Mouse (Mus musculus) forebrain, embryonic 16.5 days (tissue): Measurements from ENCODE around the gene S100a6. TPM values are rescaled to one million over a fixed set of nuclear protein-coding genes. Genes with fewer than 3 reads are reported as not detected.
A peak's percentile ranks its signal among the peaks of the same experiment; 100 is the strongest.

Source experiments
- ATAC-seq: fragments of 200-750 bp; cut with Nextera tagmentation; 2 replicates; pipeline ENCODE4 v1.8.0; 2017; ENCODE audit warnings: mild to moderate bottlenecking, moderate library complexity
- H3K27ac ChIP-seq: fragments of 300-500 bp; sonication (generic); 2 replicates; pipeline ENCODE4 v1.5.1; 2014; ENCODE audit warnings: low read length, control low read depth
- H3K27me3 ChIP-seq: fragments of 300-500 bp; sonication (generic); replicated peaks from 2 replicates; pipeline ENCODE4 v1.6.1; 2014; ENCODE audit warnings: low read length; ENCODE audit not compliant: control insufficient read depth, insufficient read depth
- H3K36me3 ChIP-seq: fragments of 300-500 bp; sonication (generic); 2 replicates; pipeline ENCODE4 v1.6.1; 2014; ENCODE audit not compliant: control insufficient read depth, insufficient read depth
- H3K4me1 ChIP-seq: fragments of 300-500 bp; sonication (generic); replicated peaks from 2 replicates; pipeline ENCODE4 v1.6.1; 2014; ENCODE audit warnings: low read length; ENCODE audit not compliant: control insufficient read depth, insufficient read depth
- H3K4me2 ChIP-seq: fragments of 300-500 bp; sonication (generic); 2 replicates; pipeline ENCODE4 v1.6.1; 2014; ENCODE audit warnings: mild to moderate bottlenecking, low read length, control low read depth
- H3K4me3 ChIP-seq: fragments of 300-500 bp; sonication (generic); replicated peaks from 2 replicates; pipeline ENCODE4 v1.5.1; 2014; ENCODE audit warnings: mild to moderate bottlenecking, low read length, control low read depth
- H3K9ac ChIP-seq: fragments of 300-500 bp; sonication (generic); replicated peaks from 2 replicates; pipeline ENCODE4 v1.6.1; 2014; ENCODE audit warnings: low read depth, low read length, control low read depth
- H3K9me3 ChIP-seq: fragments of 300-500 bp; sonication (generic); 2 replicates; pipeline ENCODE4 v1.6.1; 2016; ENCODE audit warnings: low read length; ENCODE audit not compliant: control insufficient read depth
- WGBS: fragments of 180-500 bp; shearing (Covaris S2); extraction: QIAGEN DNeasy Blood & Tissue Kit; methylation state at CpG from one replicate; pipeline ENCODE4 v1.1.7; 2014; 5-methylcytosine and 5-hydroxymethylcytosine counted together
- polyA plus RNA-seq: library from polyadenylated mRNA; unstranded; fragments of >200 nt; fragmentation: Nextera tagmentation; extraction: Ambion mirVana; gene quantifications from 2 replicates; pipeline ENCODE4 v1.2.1, GENCODE M21; 2015

S100a6 gene
- 9.5 and 13.3 TPM in 2 replicates for polyA plus RNA-seq

GRCm38 (mm10) chr3:90612728-90613291 is at the start of gene S100a6:
Gene S100a6 (plus strand): TSS chr3:90612882.
- no peak within 1 kb of the TSS for H3K27ac ChIP-seq
- H3K36me3 ChIP-seq: no peaks in the 10 kb centered on the region
- H3K27me3 ChIP-seq: no peaks in the 10 kb centered on the region
- no peaks in the 10 kb centered on the region for H3K9me3 ChIP-seq
- 0 out of 2 replicates have a peak within 1 kb of the TSS, but pooled peaks have one; percentile 22 for H3K9ac ChIP-seq
- H3K4me1 ChIP-seq: peaks cover 6% of the 10 kb centered on the region
- peak within 1 kb of the TSS; percentile 31 for H3K4me3 ChIP-seq
- H3K4me2 ChIP-seq: peak within 1 kb of the TSS; percentile 56
- under 1% methylated on average over 23 of the region's 23 CpGs for WGBS
- ATAC-seq: peak; percentile 85

GRCm38 (mm10) chr3:90574691-90575090 is 38.0 kb upstream of the S100a6 start:
- ATAC-seq: no peak
- H3K4me2 ChIP-seq: no peak overlapping the region

GRCm38 (mm10) chr3:90575320-90575719 is 37.4 kb upstream of the S100a6 start:
- 90% methylated on average over 3 of the region's 3 CpGs for WGBS
- no peaks in the 10 kb centered on the region for H3K36me3 ChIP-seq
- no peak overlapping the region for H3K9ac ChIP-seq
- no peaks in the 10 kb centered on the region for H3K9me3 ChIP-seq
- no peak overlapping the region for H3K27ac ChIP-seq
- H3K4me1 ChIP-seq: no peaks in the 10 kb centered on the region
- H3K4me3 ChIP-seq: no peak overlapping the region
- H3K4me2 ChIP-seq: no peak overlapping the region
- H3K27me3 ChIP-seq: no peaks in the 10 kb centered on the region
- ATAC-seq: no peak

More at GRCm38 (mm10) chr3:90574691-90575090, 38.0 kb upstream of the S100a6 start:
- H3K9ac ChIP-seq: no peak overlapping the region
- no peaks in the 10 kb centered on the region for H3K36me3 ChIP-seq
- no peaks in the 10 kb centered on the region for H3K4me1 ChIP-seq
- no peaks in the 10 kb centered on the region for H3K9me3 ChIP-seq
- H3K27ac ChIP-seq: no peak overlapping the region
- H3K27me3 ChIP-seq: no peaks in the 10 kb centered on the region
- H3K4me3 ChIP-seq: no peak overlapping the region
- 80% methylated on average over 5 of the region's 5 CpGs for WGBS

- ATAC-seq: no peak
- no peak overlapping the region for H3K27ac ChIP-seq
- no peak overlapping the region for H3K4me3 ChIP-seq
- H3K27me3 ChIP-seq: no peaks in the 10 kb centered on the region
- no peak overlapping the region for H3K9ac ChIP-seq
- H3K9me3 ChIP-seq: no peaks in the 10 kb centered on the region
- no peaks in the 10 kb centered on the region for H3K36me3 ChIP-seq
- H3K4me1 ChIP-seq: no peaks in the 10 kb centered on the region
- H3K4me2 ChIP-seq: no peak overlapping the region
- 69% methylated on average over 10 of the region's 10 CpGs for WGBS
Measured at GRCm38 (mm10) chr3:90576351-90577001, 36.2 kb upstream of the S100a6 start.

- Histone ChIP-seq H3K27me3 (no peaks in the 10 kb centered on the region), H3K9me3 (no peaks in the 10 kb centered on the region), H3K4me2 (no peak overlapping the region), H3K36me3 (no peaks in the 10 kb centered on the region), H3K9ac (no peak overlapping the region), H3K4me1 (no peaks in the 10 kb centered on the region), H3K27ac (no peak overlapping the region), H3K4me3 (no peak overlapping the region)
- no peak for ATAC-seq
- 80% methylated on average over 7 of the region's 7 CpGs for WGBS
Measured at GRCm38 (mm10) chr3:90579433-90579832, 33.2 kb upstream of the S100a6 start.

GRCm38 (mm10) chr3:90581141-90581540 is 31.5 kb upstream of the S100a6 start:
- H3K27me3 ChIP-seq: no peaks in the 10 kb centered on the region
- ATAC-seq: no peak

GRCm38 (mm10) chr3:90582156-90582555 is 30.5 kb upstream of the S100a6 start:
- no peaks in the 10 kb centered on the region for H3K4me1 ChIP-seq
- 97% methylated on average over 1 of the region's 1 CpGs for WGBS
- H3K4me2 ChIP-seq: no peak overlapping the region
- H3K27ac ChIP-seq: no peak overlapping the region
- ATAC-seq: no peak
- no peak overlapping the region for H3K9ac ChIP-seq
- no peak overlapping the region for H3K4me3 ChIP-seq
- H3K9me3 ChIP-seq: no peaks in the 10 kb centered on the region
- no peaks in the 10 kb centered on the region for H3K27me3 ChIP-seq
- no peaks in the 10 kb centered on the region for H3K36me3 ChIP-seq

More at GRCm38 (mm10) chr3:90581141-90581540, 31.5 kb upstream of the S100a6 start:
- no peaks in the 10 kb centered on the region for H3K4me1 ChIP-seq
- H3K27ac ChIP-seq: no peak overlapping the region
- H3K4me3 ChIP-seq: no peak overlapping the region
- no peaks in the 10 kb centered on the region for H3K9me3 ChIP-seq
- WGBS: 92% methylated on average over 5 of the region's 5 CpGs
- H3K9ac ChIP-seq: no peak overlapping the region
- H3K4me2 ChIP-seq: no peak overlapping the region
- H3K36me3 ChIP-seq: no peaks in the 10 kb centered on the region

- no peaks in the 10 kb centered on the region for H3K9me3 ChIP-seq
- no peak overlapping the region for H3K27ac ChIP-seq
- no peak overlapping the region for H3K4me3 ChIP-seq
- WGBS: 90% methylated on average over 4 of the region's 4 CpGs
- H3K27me3 ChIP-seq: no peaks in the 10 kb centered on the region
- no peak for ATAC-seq
- no peaks in the 10 kb centered on the region for H3K36me3 ChIP-seq
- no peak overlapping the region for H3K9ac ChIP-seq
- H3K4me1 ChIP-seq: no peaks in the 10 kb centered on the region
- no peak overlapping the region for H3K4me2 ChIP-seq
Measured at GRCm38 (mm10) chr3:90582556-90582955, 30.1 kb upstream of the S100a6 start.

- no peak for ATAC-seq
- WGBS: 51% methylated on average over 3 of the region's 3 CpGs
- H3K36me3 ChIP-seq: no peaks in the 10 kb centered on the region
- no peaks in the 10 kb centered on the region for H3K27me3 ChIP-seq
- no peaks in the 10 kb centered on the region for H3K4me1 ChIP-seq
- H3K9me3 ChIP-seq: no peaks in the 10 kb centered on the region
- H3K4me3 ChIP-seq: no peak overlapping the region
- H3K27ac ChIP-seq: no peak overlapping the region
- H3K9ac ChIP-seq: no peak overlapping the region
- no peak overlapping the region for H3K4me2 ChIP-seq
Measured at GRCm38 (mm10) chr3:90583893-90584292, 28.8 kb upstream of the S100a6 start.
